Mouse (Mus musculus) MEL-GATA-1-ER (cell line): ENCODE results near the gene Tas1r2.
A peak's percentile ranks its signal among the peaks of the same experiment; 100 is the strongest.

ENCODE experiments used
- DNase-seq: peaks from one replicate; pipeline ENCODE4 v3.0.0-alpha.2; 2012; ENCODE audit warnings: low read depth; ENCODE audit errors: extremely low read depth

Tas1r2 gene

DNA sequence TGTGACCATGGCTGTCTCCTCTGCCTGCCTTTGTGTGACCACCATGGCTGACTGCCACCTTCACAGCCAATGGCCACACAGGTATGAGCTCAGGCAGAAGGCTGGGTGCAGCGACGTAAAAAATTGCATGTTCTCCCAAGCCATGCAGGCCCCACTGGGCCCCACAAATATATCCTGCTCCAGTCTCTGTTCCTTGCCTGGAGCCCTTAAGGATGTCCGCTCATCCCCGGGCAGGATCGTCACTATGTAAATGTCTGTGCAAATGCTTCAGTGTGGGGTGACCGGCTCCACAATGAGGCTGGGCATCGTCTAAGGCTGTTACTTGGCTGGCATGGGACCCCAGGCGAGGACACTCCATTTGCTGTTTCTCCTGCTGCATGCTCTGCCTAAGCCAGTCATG, at the start of gene Tas1r2:
Gene Tas1r2 (plus strand): TSS at position 301 of the 400 bp plus-strand sequence.
- no peak for DNase-seq

GRCm38 (mm10) chr4:139605216-139605615, 48.1 kb upstream of the Tas1r2 start:
- DNase-seq, result no peak

GRCm38 (mm10) chr4:139606732-139607131, 46.6 kb upstream of the Tas1r2 start:
- DNase-seq, result no peak

DNA sequence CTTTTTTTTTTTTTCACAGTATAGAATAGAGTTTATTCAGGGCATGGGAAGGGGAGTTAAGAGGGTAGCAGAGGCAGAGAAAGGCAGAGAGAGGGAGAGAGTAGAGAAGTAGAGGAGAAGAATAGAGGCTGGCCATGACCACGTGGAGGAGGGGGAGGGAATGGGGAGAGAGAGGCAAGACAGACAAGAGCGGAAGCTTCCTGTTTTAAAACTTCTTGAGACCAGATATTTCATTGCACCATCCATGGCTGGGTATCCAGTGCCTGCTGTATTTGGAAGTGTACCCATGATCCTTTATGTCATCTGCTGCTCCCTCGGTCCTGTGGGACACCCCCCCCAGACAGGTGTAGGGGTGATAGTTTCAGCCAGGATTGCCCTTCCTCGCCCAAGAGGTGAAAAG, 44.4 kb upstream of the Tas1r2 start:
- no peak for DNase-seq

- DNase-seq, result no peak
These were observed 42.4 kb upstream of the Tas1r2 start for GRCm38 (mm10) chr4:139610954-139611353.

- DNase-seq, result peak; percentile 33
These were observed 41.8 kb upstream of the Tas1r2 start for GRCm38 (mm10) chr4:139611542-139611953.

DNA sequence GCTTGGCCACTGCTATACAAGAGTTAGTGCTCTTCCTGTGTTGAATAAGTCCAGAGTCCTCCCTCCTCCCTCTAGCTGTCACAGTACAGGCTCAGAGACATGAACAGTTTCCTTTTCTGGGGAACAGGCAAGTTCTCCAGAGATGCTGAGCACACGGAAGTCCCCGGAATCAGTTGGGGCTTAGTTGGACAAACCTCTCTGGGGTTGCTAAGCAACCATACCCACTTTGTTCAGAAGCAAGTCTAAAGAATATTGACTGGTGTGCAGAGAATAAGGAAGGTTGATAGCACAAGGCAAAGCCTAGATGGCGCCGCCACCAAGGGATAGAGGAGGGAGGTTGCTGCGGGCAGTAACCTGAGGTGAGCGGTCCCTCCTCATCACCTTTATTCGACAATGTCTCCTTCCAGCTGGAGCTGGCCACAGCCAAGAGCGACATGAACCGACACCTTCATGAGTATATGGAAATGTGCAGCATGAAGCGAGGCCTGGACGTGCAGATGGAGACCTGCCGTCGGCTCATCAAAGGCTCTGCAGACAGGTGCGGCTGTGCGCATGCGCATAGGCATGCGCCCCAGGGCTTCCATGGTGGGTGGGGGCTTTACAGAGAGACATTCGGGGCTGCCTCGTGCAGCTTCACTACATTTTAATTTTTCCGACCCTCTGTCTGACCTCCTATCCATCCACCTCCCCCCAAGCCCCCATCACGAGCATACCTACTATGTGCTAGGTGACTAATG, 38.6 kb upstream of the Tas1r2 start:
- DNase-seq, result no peak

DNA sequence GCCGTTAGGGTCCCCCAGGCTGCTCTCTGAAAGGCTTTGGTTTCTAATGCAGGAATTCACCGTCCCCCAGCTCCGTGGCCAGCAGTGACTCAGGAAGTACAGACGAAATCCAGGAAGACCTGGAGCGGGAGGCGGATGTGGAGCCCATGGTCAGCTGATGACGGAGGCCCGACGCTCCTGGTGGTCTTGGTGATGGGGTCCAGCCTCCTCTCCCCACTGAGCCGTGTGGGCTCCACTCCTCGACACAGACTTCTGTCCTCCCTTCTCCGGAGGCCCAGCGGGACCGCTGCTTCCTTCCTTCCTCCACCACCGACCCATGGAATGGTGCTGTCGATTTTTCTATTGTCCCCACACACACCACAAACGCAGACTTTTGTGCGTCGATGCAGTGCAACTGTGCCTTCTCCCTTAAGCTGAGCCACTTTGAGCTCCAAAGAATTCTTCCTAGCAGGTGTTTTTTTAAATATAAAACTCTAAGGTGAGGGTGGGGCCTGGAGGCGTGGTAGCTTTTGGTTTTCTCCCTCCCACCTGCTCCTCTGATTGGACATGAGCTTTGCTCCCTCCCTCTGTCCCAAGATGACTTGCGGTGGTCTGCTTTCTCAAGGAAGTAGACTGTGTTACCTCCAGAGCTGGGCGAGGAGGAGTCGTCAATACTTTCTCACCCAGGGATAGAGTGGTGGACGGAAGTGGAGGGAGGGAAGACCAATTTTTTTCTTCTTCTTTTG, 36.9 kb upstream of the Tas1r2 start:
- DNase-seq, result no peak

- no peak for DNase-seq
These were observed 36.4 kb upstream of the Tas1r2 start for GRCm38 (mm10) chr4:139617001-139617364.

DNA sequence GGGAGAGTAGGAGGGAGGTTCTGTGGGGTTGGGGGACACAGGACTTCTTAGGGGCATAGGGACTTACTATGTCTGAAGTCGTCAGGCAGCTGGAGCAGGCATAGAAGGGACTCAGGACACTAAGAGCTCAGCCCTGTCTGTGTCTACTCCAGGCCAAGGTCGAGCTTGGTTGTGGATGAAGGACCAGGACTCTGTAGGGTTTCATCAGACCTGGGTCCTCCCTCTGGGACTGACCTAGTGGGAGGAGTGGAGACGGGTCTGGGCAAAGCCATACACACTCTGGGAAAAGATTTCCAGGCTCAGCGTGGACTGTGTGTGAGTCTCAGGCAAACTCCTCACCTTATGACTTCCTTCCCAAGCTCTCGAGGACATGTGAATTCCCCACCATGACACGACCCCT, 33.6 kb upstream of the Tas1r2 start:
- no peak for DNase-seq

- DNase-seq, result peak; percentile 97
These were observed 30.7 kb upstream of the Tas1r2 start, which contains the start of gene Aldh4a1 for GRCm38 (mm10) chr4:139622373-139623282. Gene Aldh4a1, plus strand, starts transcription at chr4:139622866.

GRCm38 (mm10) chr4:139623434-139624115, 29.8 kb upstream of the Tas1r2 start:
- no peak for DNase-seq

GRCm38 (mm10) chr4:139624116-139624489, 29.2 kb upstream of the Tas1r2 start:
- DNase-seq, result no peak

DNA sequence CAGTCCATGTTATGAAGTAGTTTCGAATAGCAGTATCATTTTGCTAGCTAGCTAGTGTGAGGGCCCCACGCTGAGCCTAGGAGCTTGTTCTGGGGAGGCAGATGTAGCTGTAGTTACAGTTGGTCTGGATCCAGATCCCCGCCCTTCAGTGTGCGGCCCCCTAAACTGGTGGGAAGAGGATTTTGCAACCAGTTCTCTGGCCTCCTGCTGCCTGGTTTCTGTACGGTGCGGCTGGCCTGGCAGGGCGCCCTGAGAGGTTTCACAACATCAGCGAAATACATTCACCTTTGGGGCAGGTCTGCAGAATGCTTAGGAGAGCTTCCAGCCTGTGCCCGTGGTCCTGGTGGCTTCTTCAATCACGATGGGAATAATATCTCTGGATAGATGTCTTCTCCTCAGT, 28.6 kb upstream of the Tas1r2 start:
- no peak for DNase-seq

DNA sequence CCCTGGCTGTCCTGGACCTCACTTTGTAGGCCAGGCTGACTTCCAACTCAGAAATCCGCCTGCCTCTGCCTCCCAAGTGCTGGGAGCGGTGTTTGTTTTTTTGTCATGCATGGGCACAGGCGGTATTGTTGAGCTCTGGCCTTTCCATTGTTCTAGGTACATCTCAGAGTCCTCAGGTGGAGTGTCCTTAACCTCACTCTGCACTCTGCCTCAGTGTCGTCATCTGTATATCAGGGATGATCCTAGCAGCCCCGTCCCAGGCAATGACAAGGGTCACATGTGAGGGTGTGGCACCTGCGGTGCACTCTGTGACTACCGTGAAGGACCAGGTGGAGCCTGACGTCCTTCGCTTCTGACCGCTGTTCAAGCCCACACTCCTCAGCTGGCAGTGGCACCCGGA, 26.0 kb upstream of the Tas1r2 start:
- DNase-seq, result no peak

GRCm38 (mm10) chr4:139630171-139630570, 23.2 kb upstream of the Tas1r2 start:
- DNase-seq, result no peak

DNA sequence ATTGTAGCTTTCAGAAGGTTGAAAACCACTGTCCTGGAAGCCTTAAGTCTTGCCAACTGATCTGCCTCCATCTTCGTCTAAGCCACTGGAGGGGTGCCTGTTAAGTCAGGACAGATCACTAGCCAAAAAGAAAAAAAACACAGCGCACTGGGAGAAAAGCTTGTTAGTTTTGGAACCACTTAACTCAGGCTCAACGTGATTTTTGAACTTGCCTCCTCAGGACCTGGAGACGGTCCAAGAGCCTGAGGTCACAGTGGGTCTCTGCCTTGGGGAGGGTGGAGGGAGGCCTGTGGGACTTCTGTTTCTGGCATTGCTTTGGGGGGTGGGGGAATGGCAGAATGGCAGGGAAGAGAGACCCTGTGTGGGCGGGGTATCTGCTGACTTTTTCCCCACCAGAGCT, 22.2 kb upstream of the Tas1r2 start:
- DNase-seq, result no peak

DNA sequence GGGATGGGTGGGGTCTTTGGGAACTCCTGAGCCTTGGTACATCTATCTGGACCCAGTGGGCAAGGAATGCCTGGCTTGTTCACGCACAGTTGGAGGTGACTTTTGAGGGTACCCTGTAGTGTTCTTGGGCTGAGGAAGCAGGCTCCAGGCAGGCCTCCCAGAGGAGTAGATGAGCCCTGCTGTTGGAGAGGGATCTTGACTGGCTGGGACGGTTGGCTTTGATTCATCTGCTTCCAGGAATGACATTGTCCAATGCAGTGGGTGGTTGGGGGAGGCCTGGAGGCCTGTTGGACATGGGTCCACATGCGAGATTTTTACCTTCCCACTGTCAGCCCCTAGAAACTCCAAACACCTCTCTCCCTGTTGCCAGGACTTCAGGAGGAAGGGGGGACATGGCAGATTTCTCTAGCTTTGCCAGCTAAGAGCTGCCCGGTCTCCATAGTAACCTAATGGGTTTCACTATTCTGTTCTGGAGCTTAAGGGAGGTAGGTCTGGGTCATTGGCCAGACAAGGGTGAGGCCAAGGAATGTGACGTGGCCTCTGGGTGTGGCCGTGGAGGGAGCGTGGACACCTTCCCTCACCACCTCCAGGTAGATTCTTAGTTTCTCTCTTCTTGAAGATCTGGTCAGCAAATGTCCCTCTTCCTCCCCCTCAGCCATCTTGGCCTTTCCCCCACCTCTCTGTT, 21.6 kb upstream of the Tas1r2 start:
- no peak for DNase-seq

GRCm38 (mm10) chr4:139632254-139632580, 21.1 kb upstream of the Tas1r2 start:
- DNase-seq, result no peak

- no peak for DNase-seq
These were observed 17.0 kb upstream of the Tas1r2 start for GRCm38 (mm10) chr4:139636373-139636772.

DNA sequence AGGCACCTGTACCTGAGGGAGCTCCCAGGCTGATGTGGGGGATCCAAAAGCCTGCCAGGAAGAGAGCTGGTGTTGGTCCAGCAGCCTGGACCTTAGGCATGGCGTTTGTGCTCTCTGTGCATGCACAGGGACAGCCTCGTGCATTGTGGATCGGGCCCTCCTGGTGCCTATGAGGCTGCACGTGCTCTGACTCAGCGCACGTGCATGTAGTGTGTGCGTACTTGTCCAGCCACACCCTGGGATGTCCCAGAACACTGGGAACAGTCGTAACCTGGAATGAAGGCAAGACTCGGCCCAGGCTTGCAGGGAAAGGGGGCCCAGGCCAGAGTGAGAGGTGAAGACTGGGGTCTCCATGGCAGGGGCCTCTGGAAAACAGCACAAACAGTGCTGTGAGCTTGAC, 15.5 kb upstream of the Tas1r2 start:
- DNase-seq, result no peak
